Mouse (Mus musculus): ENCODE measurements around the gene Tesk2. TPM values are rescaled to one million over a fixed set of nuclear protein-coding genes. Genes with fewer than 3 reads are reported as not detected.

Tesk2 gene
- 5.6 and 7.0 TPM in 2 replicates for total RNA-seq (2012; rRNA removed)
- total RNA-seq (2014; rRNA removed), result 5.4 and 5.8 TPM in 2 replicates
- polyA plus RNA-seq (2012; ENCODE audit: insufficient read length, low read depth), result 3.5 and 4.8 TPM in 2 replicates

- Histone ChIP-seq H3K27me3 (replicated peaks) (no peaks in the 10 kb centered on the region), H3K27ac (ENCODE audit: insufficient read depth, low read depth) (peak within 1 kb of the TSS; percentile 92), H3K79me2 (replicated peaks; ENCODE audit: control insufficient read depth, extremely low read depth, insufficient read depth, poor library complexity, severe bottlenecking) (peaks cover 3% of the 10 kb centered on the region; the same call in 1 of the 2 replicates), H3K4me3 (replicated peaks in 1 of 3; ENCODE audit: low read depth in 2 of 3, low read length in 2 of 3, poor library complexity in 1 of 3) (peak within 1 kb of the TSS; percentile 83 to 93 (median 89)), H3K4me1 (ENCODE audit: control insufficient read depth in 1 of 2, insufficient read depth in 2 of 2) (peaks cover 5 to 23% of the 10 kb centered on the region in 2 experiments), H3K36me3 (replicated peaks in 1 of 2; ENCODE audit: control insufficient read depth in 1 of 2, insufficient read depth in 1 of 2, low read length in 1 of 2) (peaks cover 10 to 14% of the 10 kb centered on the region in 2 experiments), H3K9ac (ENCODE audit: insufficient read depth, low read depth) (peak within 1 kb of the TSS; percentile 81), H3K9me3 (replicated peaks; ENCODE audit: low read length) (no peaks in the 10 kb centered on the region), H3K4me2 (ENCODE audit: insufficient read depth, low read depth, poor library complexity, severe bottlenecking) (peak within 1 kb of the TSS; percentile 95)
- in situ Hi-C loops (cut with MboI; ENCODE audit: low pct_ligation_motif_present, low pct_unique_long_range_greater_than_20kb, low sequenced_read_pairs) (no loop called here), dilution Hi-C loops (cut with MboI; ENCODE audit: extremely low pct_ligation_motif_present, extremely low pct_unique_long_range_greater_than_20kb, low sequenced_read_pairs) (no loop called here)
- no peak; the same call in 1 of the 2 replicates for TF ChIP-seq ZNF384 (IDR thresholded peaks at IDR 0.05; ENCODE audit: low read depth, low read length)
- TF ChIP-seq GABPA (IDR thresholded peaks at IDR 0.05; ENCODE audit: insufficient replicate concordance, low read depth, low read length), result no peak
- TF ChIP-seq BHLHE40 (IDR thresholded peaks at IDR 0.05; ENCODE audit: low read depth, low read length), result peak; percentile 49
- no peak for TF ChIP-seq TBP (conservative IDR thresholded peaks at IDR 0.05; ENCODE audit: low read depth, low read length)
- TF ChIP-seq ZKSCAN1 (IDR thresholded peaks at IDR 0.05; ENCODE audit: borderline replicate concordance, low read depth, low read length), result no peak
- peak; percentile 71 for TF ChIP-seq NELFE (IDR thresholded peaks at IDR 0.05; ENCODE audit: low read depth, low read length)
- peak; percentile 98 for TF ChIP-seq UBTF (IDR thresholded peaks at IDR 0.05; ENCODE audit: low read depth, low read length)
- TF ChIP-seq NRF1 (IDR thresholded peaks at IDR 0.05; ENCODE audit: low read depth, low read length), result 0 out of 2 replicates have a peak, but pooled peaks have one; percentile 38
- no peak for TF ChIP-seq ZMIZ1 (IDR thresholded peaks at IDR 0.05; ENCODE audit: low read depth, low read length)
- TF ChIP-seq SMC3 (IDR thresholded peaks at IDR 0.05; ENCODE audit: low read depth, low read length), result no peak
- TF ChIP-seq KAT2A (IDR thresholded peaks at IDR 0.05; ENCODE audit: insufficient replicate concordance, low read length), result no peak
- TF ChIP-seq MAZ (IDR thresholded peaks at IDR 0.05; ENCODE audit: low read depth, low read length), result peak; percentile 89
- peak; percentile 97 for TF ChIP-seq MAX (IDR thresholded peaks at IDR 0.05; ENCODE audit: low read length)
- peak; percentile 5; the same call in 1 of the 2 replicates for TF ChIP-seq EP300 (IDR thresholded peaks at IDR 0.05; ENCODE audit: low read length)
- TF ChIP-seq POLR2AphosphoS2 (IDR thresholded peaks at IDR 0.05; ENCODE audit: low read depth, low read length), result no peak
- TF ChIP-seq SIN3A (IDR thresholded peaks at IDR 0.05; ENCODE audit: low read length), result 0 out of 2 replicates have a peak, but pooled peaks have one; percentile 19
- peak; percentile 78 for TF ChIP-seq ELF1 (IDR thresholded peaks at IDR 0.05; ENCODE audit: low read depth, low read length)
- no peak for TF ChIP-seq MXI1 (IDR thresholded peaks at IDR 0.05; ENCODE audit: low read depth, low read length)
- peak; percentile 76; the same call in 1 of the 2 replicates for TF ChIP-seq E2F4 (IDR thresholded peaks at IDR 0.05; ENCODE audit: insufficient replicate concordance, low read depth, low read length)
- no peak; the same call in 1 of the 2 replicates for TF ChIP-seq IRF4 (IDR thresholded peaks at IDR 0.05; ENCODE audit: low read depth, low read length)
- peak; percentile 73 for TF ChIP-seq POLR2A (IDR thresholded peaks at IDR 0.05; ENCODE audit: low read depth, low read length)
- peak; percentile 59; the same call in 1 of the 2 replicates for TF ChIP-seq MYC (IDR thresholded peaks at IDR 0.05; ENCODE audit: low read depth, low read length)
- TF ChIP-seq HCFC1 (IDR thresholded peaks at IDR 0.05; ENCODE audit: low read depth, low read length), result peak; percentile 43
- peak; percentile 83; the same call in 1 of the 2 replicates for TF ChIP-seq TCF12 (IDR thresholded peaks at IDR 0.05; ENCODE audit: low read depth, low read length)
- no peak for TF ChIP-seq RAD21 (IDR thresholded peaks at IDR 0.05; ENCODE audit: low read depth, low read length)
- peak; percentile 90 for TF ChIP-seq CHD2 (IDR thresholded peaks at IDR 0.05; ENCODE audit: low read length)
- TF ChIP-seq MEF2A (IDR thresholded peaks at IDR 0.05; ENCODE audit: borderline replicate concordance, low read depth, low read length), result no peak
- TF ChIP-seq USF2 (conservative IDR thresholded peaks at IDR 0.05; ENCODE audit: low read depth, low read length), result peak; percentile 86
- TF ChIP-seq RCOR1 (conservative IDR thresholded peaks at IDR 0.05; ENCODE audit: low read depth, low read length), result no peak
- no peak for TF ChIP-seq ZC3H11A (IDR thresholded peaks at IDR 0.05; ENCODE audit: low read depth, low read length)
- peak; percentile 90 for TF ChIP-seq USF1 (IDR thresholded peaks at IDR 0.05; ENCODE audit: low read depth, low read length)
- DNase-seq (ENCODE audit: extremely low read depth), result peak; percentile 100
These were observed at the start of gene Tesk2 for GRCm38 (mm10) chr4:116720343-116721097. Gene Tesk2 (plus strand): TSS chr4:116720948.
